Mouse (Mus musculus) left cerebral cortex, adult 18-20 months (tissue): ENCODE measurements around the gene Nckap5l. TPM values are rescaled to one million over a fixed set of nuclear protein-coding genes. Genes with fewer than 3 reads are reported as not detected.

Experiments
- total RNA-seq, 2 experiments: library from RNA; stranded (reverse); gene quantifications; 2 replicates each; pipeline ENCODE4 v1.2.3; 2021

Gene Nckap5l
- total RNA-seq, 2 experiments from 2014 or later: 17.0 to 19.0 TPM

Other genes starting within 250 kb of the Nckap5l start
- 100 to 1,000 TPM; 160 to 178 TPM for gene Kcnh3, start 232.9 kb downstream of the Nckap5l start, total RNA-seq
- gene Mcrs1, start 205.8 kb downstream of the Nckap5l start, total RNA-seq: 10 to 100 TPM; 82.3 to 83.1 TPM
- 100 to 1,000 TPM in 1 of 2 experiments, 10 to 100 TPM in 1; 93.7 to 100 TPM for gene Prpf40b, start 162.7 kb downstream of the Nckap5l start, total RNA-seq
- gene Fam186b, start 161.9 kb downstream of the Nckap5l start, total RNA-seq: 1 to 10 TPM; 1.5 to 1.8 TPM
- gene Fmnl3, start 87.3 kb downstream of the Nckap5l start, total RNA-seq: 1 to 10 TPM; 8.5 to 9.6 TPM
- 100 to 1,000 TPM; 331 to 338 TPM for gene Tmbim6, start 64.9 kb downstream of the Nckap5l start, total RNA-seq
- gene Bcdin3d, start 17.0 kb upstream of the Nckap5l start, total RNA-seq: 1 to 10 TPM; 4.6 to 4.7 TPM
- gene Faim2, start 70.4 kb upstream of the Nckap5l start, total RNA-seq: 100 to 1,000 TPM; 451 to 453 TPM
- not detected for gene Aqp2, start 121.3 kb upstream of the Nckap5l start, total RNA-seq
- under 1 TPM in 1 of 2 experiments, not detected in 1; 0.30 TPM for gene Aqp5, start 133.0 kb upstream of the Nckap5l start, total RNA-seq
- gene Aqp6, start 143.7 kb upstream of the Nckap5l start, total RNA-seq: under 1 TPM; 0.35 to 0.61 TPM
- 10 to 100 TPM; 12.4 to 13.0 TPM for gene Racgap1, start 193.9 kb upstream of the Nckap5l start, total RNA-seq
- gene Asic1, start 212.6 kb upstream of the Nckap5l start, total RNA-seq: 10 to 100 TPM; 62.7 to 75.8 TPM
- gene Smarcd1, start 244.4 kb upstream of the Nckap5l start, total RNA-seq: 100 to 1,000 TPM; 149 to 156 TPM
- 1 to 10 TPM; 2.6 to 6.1 TPM for gene Gm17349, start 247.7 kb upstream of the Nckap5l start, total RNA-seq